Mouse (Mus musculus) heart, embryonic 15.5 days (tissue): Measurements from ENCODE around the gene Ajuba. TPM values are rescaled to one million over a fixed set of nuclear protein-coding genes. Genes with fewer than 3 reads are reported as not detected.

Experiments used
- ATAC-seq: fragments of 200-750 bp; cut with Nextera tagmentation; replicated peaks from 2 replicates; pipeline ENCODE4 v1.8.0; 2017; ENCODE audit warnings: low read depth, moderate TSS enrichment; ENCODE audit not compliant: insufficient number of reproducible peaks, insufficient read depth, low FRiP score
- H3K27ac ChIP-seq: fragments of 300-500 bp; sonication (generic); 2 replicates; pipeline ENCODE4 v1.5.1; 2015; ENCODE audit warnings: mild to moderate bottlenecking, inconsistent platforms
- H3K27me3 ChIP-seq: fragments of 300-500 bp; sonication (generic); 2 replicates; pipeline ENCODE4 v1.6.1; 2015; ENCODE audit warnings: inconsistent platforms
- H3K36me3 ChIP-seq: fragments of 300-500 bp; sonication (generic); 2 replicates; pipeline ENCODE4 v1.6.1; 2015; ENCODE audit warnings: mild to moderate bottlenecking, inconsistent platforms
- H3K4me1 ChIP-seq: fragments of 300-500 bp; sonication (generic); replicated peaks from 2 replicates; pipeline ENCODE4 v1.6.1; 2015; ENCODE audit warnings: inconsistent platforms
- H3K4me2 ChIP-seq: fragments of 300-500 bp; sonication (generic); 2 replicates; pipeline ENCODE4 v1.6.1; 2015; ENCODE audit warnings: inconsistent platforms, mild to moderate bottlenecking, moderate library complexity
- H3K4me3 ChIP-seq: fragments of 300-500 bp; sonication (generic); 2 replicates; pipeline ENCODE4 v1.5.1; 2015; ENCODE audit warnings: mild to moderate bottlenecking, inconsistent platforms
- H3K9ac ChIP-seq: fragments of 300-500 bp; sonication (generic); 2 replicates; pipeline ENCODE4 v1.6.1; 2015; ENCODE audit warnings: mild to moderate bottlenecking, inconsistent platforms
- H3K9me3 ChIP-seq: fragments of 300-500 bp; sonication (generic); replicated peaks from 2 replicates; pipeline ENCODE4 v1.6.1; 2016; ENCODE audit warnings: inconsistent platforms
- whole genome bisulfite sequencing: fragments of 180-500 bp; shearing (Covaris S2); methylation state at CpG from one replicate; pipeline ENCODE4 v1.1.7; 2015; ENCODE audit warnings: mixed read lengths; 5-methylcytosine and 5-hydroxymethylcytosine counted together
- polyA plus RNA-seq: library from polyadenylated mRNA; unstranded; fragments of >200 nt; fragmentation: Nextera tagmentation; extraction: Ambion mirVana; gene quantifications from 2 replicates; pipeline ENCODE4 v1.2.1, GENCODE M21; 2015

The Ajuba gene
- polyA plus RNA-seq, 1 experiment from 2014 or later, result 23.1 TPM

DNA sequence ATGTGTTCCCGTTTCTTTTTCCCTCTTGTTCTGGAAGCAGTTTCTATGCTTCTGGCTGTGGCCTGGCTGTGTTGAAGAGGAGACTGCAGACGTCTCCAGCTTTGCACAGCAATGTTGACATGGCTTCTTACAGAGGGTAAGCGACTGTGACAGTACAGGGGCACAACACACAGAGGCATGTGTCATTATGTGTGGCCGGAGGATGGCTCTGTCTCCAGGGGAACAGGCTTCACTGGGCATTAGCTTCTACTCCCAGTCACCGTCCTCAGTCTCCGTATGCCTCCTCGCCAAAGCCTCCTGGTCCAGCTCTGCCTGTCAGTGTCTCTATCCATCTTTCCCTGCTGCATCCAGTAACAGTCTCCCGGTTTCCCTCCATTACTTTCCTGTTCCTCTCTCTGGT lies 29.9 kb upstream of the Ajuba start:
- no peak for ATAC-seq
- no peak overlapping the region for H3K4me3 ChIP-seq

DNA sequence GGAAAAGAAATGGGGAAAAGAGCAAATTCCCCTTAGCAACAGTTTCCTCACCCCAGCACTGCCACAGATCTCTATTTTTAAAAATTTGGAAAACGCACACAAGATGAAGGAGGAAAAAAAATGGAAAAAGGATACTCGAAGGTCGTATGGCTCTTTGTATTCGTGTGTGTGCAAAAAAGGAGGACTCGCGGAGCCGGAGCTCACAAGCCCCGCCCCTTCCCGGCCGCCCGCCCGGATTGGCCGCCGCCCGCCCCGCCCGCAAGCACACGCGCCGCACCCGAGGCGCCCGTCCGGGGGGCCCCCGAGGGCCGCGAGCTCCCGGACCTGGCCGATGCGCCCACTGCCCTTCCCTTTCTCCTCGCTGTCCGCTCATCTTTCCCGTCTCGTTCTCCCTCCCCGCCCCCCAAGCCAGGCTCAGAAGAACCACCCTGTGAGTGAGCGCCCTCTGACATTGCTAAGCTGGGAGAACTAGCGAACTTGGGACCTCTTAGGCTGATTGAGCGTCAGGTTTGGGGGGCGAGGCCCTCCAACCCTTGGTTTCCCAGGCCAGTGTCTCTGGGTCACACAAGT lies 28.5 kb upstream of the Ajuba start, which contains the start of gene 4931414P19Rik:
Gene 4931414P19Rik, minus strand, starts transcription at position 242 of the 570 bp plus-strand sequence.
- peak within 1 kb of the TSS; percentile 64 for H3K4me3 ChIP-seq
- peak within 1 kb of the TSS; percentile 66 for H3K9ac ChIP-seq
- H3K4me2 ChIP-seq, result peak within 1 kb of the TSS; percentile 77
- ATAC-seq, result peak; percentile 53; the same call in 1 of the 2 replicates
- under 1% methylated on average over 39 of the region's 39 CpGs for WGBS
- peaks cover 20% of the 10 kb centered on the region for H3K4me1 ChIP-seq
- H3K27me3 ChIP-seq, result no peaks in the 10 kb centered on the region
- H3K27ac ChIP-seq, result peak within 1 kb of the TSS; percentile 85
- no peaks in the 10 kb centered on the region for H3K9me3 ChIP-seq
- no peaks in the 10 kb centered on the region for H3K36me3 ChIP-seq

More for the DNA sequence above, 29.9 kb upstream of the Ajuba start:
- Histone ChIP-seq H3K36me3 (peaks cover 8% of the 10 kb centered on the region; the same call in 1 of the 2 replicates), H3K27me3 (no peaks in the 10 kb centered on the region), H3K4me1 (peaks cover 19% of the 10 kb centered on the region), H3K27ac (no peak overlapping the region), H3K4me2 (no peak overlapping the region), H3K9ac (no peak overlapping the region), H3K9me3 (no peaks in the 10 kb centered on the region)
- 57% methylated on average over 8 of the region's 8 CpGs for WGBS

GRCm38 (mm10) chr14:54603686-54604085 lies 26.3 kb upstream of the Ajuba start:
- Histone ChIP-seq H3K4me2 (peak overlapping the region; percentile 69), H3K36me3 (no peaks in the 10 kb centered on the region), H3K4me3 (peak overlapping the region; percentile 83), H3K4me1 (peaks cover 20% of the 10 kb centered on the region), H3K27ac (peak overlapping the region; percentile 98), H3K9me3 (no peaks in the 10 kb centered on the region), H3K9ac (no peak overlapping the region), H3K27me3 (no peaks in the 10 kb centered on the region)
- WGBS, result 82% methylated on average over 8 of the region's 8 CpGs
- ATAC-seq, result no peak

- H3K4me1 ChIP-seq, result peaks cover 20% of the 10 kb centered on the region
- H3K27me3 ChIP-seq, result no peaks in the 10 kb centered on the region
- peak overlapping the region; percentile 83 for H3K4me3 ChIP-seq
- under 1% methylated on average over 46 of the region's 46 CpGs for WGBS
- H3K9me3 ChIP-seq, result no peaks in the 10 kb centered on the region
- ATAC-seq, result peak; percentile 98
- peak overlapping the region; percentile 83 for H3K9ac ChIP-seq
- H3K27ac ChIP-seq, result peak overlapping the region; percentile 98
- H3K4me2 ChIP-seq, result peak overlapping the region; percentile 69
- no peaks in the 10 kb centered on the region for H3K36me3 ChIP-seq
These were observed 25.8 kb upstream of the Ajuba start for GRCm38 (mm10) chr14:54603038-54603654.

GRCm38 (mm10) chr14:54602613-54603012 lies 25.3 kb upstream of the Ajuba start:
- H3K27ac ChIP-seq, result peak overlapping the region; percentile 98
- H3K9me3 ChIP-seq, result no peaks in the 10 kb centered on the region
- peak overlapping the region; percentile 83 for H3K9ac ChIP-seq
- no peaks in the 10 kb centered on the region for H3K36me3 ChIP-seq
- 42% methylated on average over 4 of the region's 4 CpGs for WGBS
- H3K4me1 ChIP-seq, result peaks cover 20% of the 10 kb centered on the region
- H3K4me2 ChIP-seq, result peak overlapping the region; percentile 69
- peak overlapping the region; percentile 83 for H3K4me3 ChIP-seq
- ATAC-seq, result no peak
- H3K27me3 ChIP-seq, result no peaks in the 10 kb centered on the region

DNA sequence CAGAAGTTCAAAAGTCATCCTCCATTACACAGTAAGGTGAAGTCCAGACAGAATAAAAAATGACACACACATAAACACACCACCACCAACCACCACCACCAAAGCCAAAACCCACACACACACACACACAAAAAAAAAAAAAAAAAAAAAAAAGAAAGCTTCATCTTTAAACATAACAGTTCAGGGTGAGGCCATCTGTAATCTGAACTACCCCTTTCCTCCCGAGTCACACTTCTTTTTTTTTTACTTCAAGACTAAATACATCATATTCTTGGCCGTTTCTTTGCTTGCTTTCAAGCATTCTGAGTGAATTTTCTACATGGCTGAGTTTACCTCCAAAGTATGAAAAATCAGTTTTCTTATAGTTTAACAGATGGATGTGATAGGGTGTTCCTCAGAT lies 24.2 kb upstream of the Ajuba start:
- Histone ChIP-seq H3K27me3 (no peaks in the 10 kb centered on the region), H3K4me2 (no peak overlapping the region), H3K4me1 (peaks cover 20% of the 10 kb centered on the region), H3K27ac (no peak overlapping the region), H3K36me3 (no peaks in the 10 kb centered on the region), H3K9me3 (no peaks in the 10 kb centered on the region), H3K4me3 (no peak overlapping the region), H3K9ac (no peak overlapping the region)
- ATAC-seq, result no peak
- WGBS, result 70% methylated on average over 2 of the region's 2 CpGs

- Histone ChIP-seq H3K9ac (no peak overlapping the region), H3K9me3 (no peaks in the 10 kb centered on the region), H3K27ac (no peak overlapping the region), H3K4me3 (no peak overlapping the region), H3K4me2 (no peak overlapping the region), H3K36me3 (no peaks in the 10 kb centered on the region), H3K4me1 (peaks cover 25% of the 10 kb centered on the region), H3K27me3 (no peaks in the 10 kb centered on the region)
- ATAC-seq, result no peak
- WGBS, result 78% methylated on average over 7 of the region's 7 CpGs
These were observed 19.7 kb upstream of the Ajuba start for GRCm38 (mm10) chr14:54597084-54597483.

GRCm38 (mm10) chr14:54594631-54595414 lies 17.5 kb upstream of the Ajuba start:
- Histone ChIP-seq H3K4me3 (peak overlapping the region; percentile 34), H3K27me3 (no peaks in the 10 kb centered on the region), H3K36me3 (no peaks in the 10 kb centered on the region), H3K4me2 (peak overlapping the region; percentile 59), H3K27ac (peak overlapping the region; percentile 46; the same call in 1 of the 2 replicates), H3K4me1 (peaks cover 24% of the 10 kb centered on the region), H3K9ac (peak overlapping the region; percentile 38; the same call in 1 of the 2 replicates), H3K9me3 (no peaks in the 10 kb centered on the region)
- 50% methylated on average over 28 of the region's 28 CpGs for WGBS
- 0 out of 2 replicates have a peak, but pooled peaks have one; percentile 36 for ATAC-seq

DNA sequence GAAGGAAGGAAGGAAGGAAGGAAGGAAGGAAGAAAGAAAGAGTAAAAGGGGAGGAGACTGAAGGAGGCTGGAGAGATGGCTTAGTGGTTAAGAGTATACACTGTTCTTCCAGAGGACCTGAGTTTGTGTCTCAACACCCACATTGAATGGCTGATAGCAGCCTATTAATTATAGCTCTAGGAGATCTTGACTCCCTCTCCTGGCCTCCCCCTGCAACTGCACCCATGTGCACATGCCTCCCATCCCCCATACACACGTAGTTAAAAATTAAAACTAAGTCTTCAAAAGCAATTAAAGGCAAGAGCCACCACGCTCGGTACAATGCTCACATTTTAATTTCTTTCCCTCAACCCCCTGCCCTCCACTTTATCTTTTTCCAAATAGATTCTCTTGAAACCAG lies 16.7 kb upstream of the Ajuba start:
- peak overlapping the region; percentile 59; the same call in 1 of the 2 replicates for H3K4me2 ChIP-seq
- H3K27me3 ChIP-seq, result no peaks in the 10 kb centered on the region
- no peak for ATAC-seq
- no peak overlapping the region for H3K4me3 ChIP-seq
- 91% methylated on average over 3 of the region's 3 CpGs for WGBS
- no peaks in the 10 kb centered on the region for H3K9me3 ChIP-seq
- H3K4me1 ChIP-seq, result peaks cover 24% of the 10 kb centered on the region
- no peaks in the 10 kb centered on the region for H3K36me3 ChIP-seq
- no peak overlapping the region for H3K9ac ChIP-seq
- H3K27ac ChIP-seq, result no peak overlapping the region

GRCm38 (mm10) chr14:54592319-54592934 lies 15.1 kb upstream of the Ajuba start:
- peak; percentile 83 for ATAC-seq
- peak overlapping the region; percentile 24 for H3K4me2 ChIP-seq
- WGBS, result 23% methylated on average over 10 of the region's 10 CpGs
- H3K27me3 ChIP-seq, result no peaks in the 10 kb centered on the region
- H3K27ac ChIP-seq, result peak overlapping the region; percentile 90
- peak overlapping the region; percentile 46; the same call in 1 of the 2 replicates for H3K9ac ChIP-seq
- H3K4me3 ChIP-seq, result no peak overlapping the region
- peaks cover 32% of the 10 kb centered on the region for H3K4me1 ChIP-seq
- no peaks in the 10 kb centered on the region for H3K36me3 ChIP-seq
- no peaks in the 10 kb centered on the region for H3K9me3 ChIP-seq

- Histone ChIP-seq H3K4me2 (no peak overlapping the region), H3K36me3 (no peaks in the 10 kb centered on the region), H3K4me3 (no peak overlapping the region), H3K9me3 (no peaks in the 10 kb centered on the region), H3K9ac (no peak overlapping the region), H3K27me3 (no peaks in the 10 kb centered on the region), H3K27ac (no peak overlapping the region), H3K4me1 (peaks cover 32% of the 10 kb centered on the region)
- WGBS, result 90% methylated on average over 16 of the region's 16 CpGs
- no peak for ATAC-seq
These were observed 13.7 kb upstream of the Ajuba start for GRCm38 (mm10) chr14:54591056-54591455.
